Mouse (Mus musculus) right cerebral cortex, adult 2 months (tissue): Measurements from ENCODE around the gene Baat.
"Not testable (repeated sequence)": the region's sequence is repeated elsewhere in the genome, so short reads cannot be mapped to it uniquely, and the experiment has no call there.

Experiments
- DNase-seq, 2 experiments: peaks; one replicate each; pipeline ENCODE4 v3.0.0; 2021 to 2022; ENCODE audit warnings: low spot score in 2 of 2

Baat gene

DNA sequence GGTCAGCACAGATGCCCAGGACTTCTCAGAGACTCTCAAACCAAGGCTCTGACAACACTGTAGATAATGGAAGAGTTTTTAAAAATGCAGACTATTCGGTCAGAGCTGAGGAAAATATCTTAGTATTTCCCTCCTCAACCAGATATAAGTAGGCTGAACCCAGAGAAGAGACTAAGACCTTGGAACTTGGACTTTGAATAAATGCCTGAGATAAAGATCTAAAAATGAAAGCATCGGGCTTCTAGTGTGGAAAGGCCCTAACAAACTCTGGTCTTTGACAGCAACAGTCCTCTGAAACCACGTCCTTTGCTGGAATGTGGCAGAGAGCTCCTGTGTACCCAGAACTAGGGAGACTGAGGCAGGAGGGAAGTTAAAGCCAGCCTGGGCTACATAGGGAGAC is at the start of gene Baat:
Gene Baat, minus strand, starts transcription at position 172 of the 400 bp plus-strand sequence.
- no peak for DNase-seq

DNA sequence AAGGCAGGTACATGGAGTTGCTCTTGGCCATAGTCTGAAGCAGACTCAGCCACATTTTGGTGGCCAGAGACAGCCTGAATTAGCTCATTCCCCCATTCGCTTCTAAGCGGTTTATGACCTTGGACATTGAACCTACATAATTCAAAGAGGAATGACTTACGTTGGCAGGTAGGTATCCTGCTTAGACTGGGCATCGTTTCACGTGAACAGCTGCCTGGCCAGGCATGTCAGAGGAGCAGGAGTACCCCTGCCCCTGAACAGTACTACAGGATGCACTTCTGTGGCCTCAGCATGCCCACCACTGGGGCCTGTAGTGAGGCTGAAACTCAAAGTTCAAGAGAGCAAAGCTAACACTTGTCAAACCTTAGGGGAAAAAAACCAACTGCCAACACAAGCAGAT is 47.0 kb upstream of the Baat start:
- no peak for DNase-seq

GRCm38 (mm10) chr4:49549383-49549782 is 43.0 kb upstream of the Baat start, which contains the start of gene Aldob:
TSS of gene Aldob (minus strand) at chr4:49549546.
- DNase-seq, result no peak

GRCm38 (mm10) chr4:49547544-49548219 is 41.3 kb upstream of the Baat start:
- no peak for DNase-seq

- no peak for DNase-seq
Measured at GRCm38 (mm10) chr4:49546873-49547543, 40.7 kb upstream of the Baat start.

DNA sequence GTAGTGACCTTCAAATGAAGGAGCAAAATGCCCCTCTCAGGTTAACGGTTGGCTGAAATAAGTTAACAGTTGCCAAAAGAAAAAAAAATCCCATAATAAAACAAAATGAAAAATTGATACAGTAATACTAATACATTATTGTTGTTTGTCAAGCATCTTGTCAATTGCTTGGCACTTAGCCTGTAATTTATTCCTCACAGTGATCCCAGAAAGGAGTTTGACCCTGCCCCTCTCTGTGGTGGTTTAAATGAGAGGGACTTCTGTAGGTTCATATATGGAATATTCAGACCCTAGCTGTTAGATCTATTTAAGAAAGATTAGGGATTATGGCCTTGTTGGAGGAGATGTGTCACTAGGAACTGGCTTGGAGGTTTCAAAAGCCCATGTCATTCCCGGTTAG is 39.7 kb upstream of the Baat start:
- DNase-seq, result no peak

- no peak for DNase-seq
Measured at GRCm38 (mm10) chr4:49540966-49541365, 34.6 kb upstream of the Baat start.

DNA sequence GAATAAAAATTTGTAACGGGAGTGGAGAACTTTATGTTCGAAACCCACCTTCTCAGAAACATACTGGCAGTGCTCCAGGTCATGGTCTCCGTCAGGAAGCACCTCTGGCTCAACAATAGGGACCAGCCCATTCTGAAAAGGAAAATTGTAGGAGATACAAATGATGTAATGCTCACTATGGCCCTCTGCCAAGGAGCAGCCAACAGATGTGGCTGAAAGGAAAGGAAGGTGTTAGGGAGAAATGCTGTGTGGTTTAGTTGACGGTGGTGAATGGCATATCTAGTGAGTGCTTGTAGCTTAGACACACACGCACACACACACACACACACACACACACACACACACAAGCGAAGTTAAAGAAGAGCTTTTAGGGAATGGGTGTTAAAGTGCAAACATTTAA is 33.3 kb upstream of the Baat start:
- DNase-seq, result peak in 1 of 2 experiments; percentile 14

GRCm38 (mm10) chr4:49536671-49537070 is 30.3 kb upstream of the Baat start:
- no peak for DNase-seq

DNA sequence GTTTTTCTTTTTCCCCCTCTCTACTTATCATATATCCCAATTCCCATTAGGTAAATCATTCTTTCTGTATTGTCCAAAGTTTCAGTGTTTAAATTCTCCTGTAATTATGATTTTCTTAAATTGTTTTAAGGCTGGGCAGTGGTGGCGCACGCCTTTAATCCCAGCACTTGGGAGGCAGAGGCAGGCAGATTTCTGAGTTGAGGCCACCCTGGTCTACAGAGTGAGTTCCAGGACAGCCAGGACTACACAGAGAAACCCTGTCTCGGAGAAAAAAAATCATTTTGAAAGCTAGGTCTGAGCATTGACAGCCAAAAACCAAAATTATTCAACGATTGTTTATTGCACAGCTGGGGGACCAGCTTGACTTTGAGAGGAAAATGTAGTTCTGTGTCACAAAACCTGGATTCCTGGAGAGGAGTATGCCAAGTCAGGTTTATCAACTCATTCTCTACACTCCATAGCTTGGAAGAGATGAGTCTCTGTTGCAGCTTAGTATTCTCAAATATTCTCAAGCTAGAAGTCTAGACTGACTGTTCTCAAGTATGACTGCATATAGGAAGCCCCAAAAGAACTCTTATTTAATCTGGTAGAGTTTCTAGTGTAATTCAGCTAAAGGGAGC is 29.4 kb upstream of the Baat start:
- no peak for DNase-seq

DNA sequence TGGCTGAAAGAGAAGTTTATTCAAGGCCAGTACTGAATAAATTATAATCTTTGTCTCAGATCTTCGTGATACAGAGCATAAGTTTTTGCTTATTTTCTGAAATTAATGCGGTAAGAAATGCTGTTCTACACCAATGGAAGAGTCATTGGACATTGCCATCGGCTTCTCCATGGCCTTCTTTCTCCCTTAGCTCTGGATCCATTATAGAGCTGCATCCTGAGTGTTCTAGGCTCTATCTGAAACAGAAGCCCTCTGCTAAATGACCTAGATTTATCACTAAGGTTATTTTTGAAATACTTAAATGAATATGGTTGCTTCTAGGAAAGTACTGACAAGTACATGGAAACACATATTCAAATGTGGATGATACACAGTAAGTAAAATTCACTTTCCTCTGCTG is 28.7 kb upstream of the Baat start:
- no peak for DNase-seq

GRCm38 (mm10) chr4:49522576-49522975 is 16.2 kb upstream of the Baat start:
- peak; percentile 84 to 89 for DNase-seq

GRCm38 (mm10) chr4:49521346-49521745 is 15.0 kb upstream of the Baat start:
- DNase-seq, result no peak

GRCm38 (mm10) chr4:49520572-49521340 is 14.4 kb upstream of the Baat start, which contains the start of the genes Mrpl50 and Zfp189:
TSS of gene Mrpl50 (minus strand) at chr4:49521093.
TSS of gene Zfp189 (plus strand) at chr4:49521176.
- DNase-seq, result peak; percentile 97 to 98

DNA sequence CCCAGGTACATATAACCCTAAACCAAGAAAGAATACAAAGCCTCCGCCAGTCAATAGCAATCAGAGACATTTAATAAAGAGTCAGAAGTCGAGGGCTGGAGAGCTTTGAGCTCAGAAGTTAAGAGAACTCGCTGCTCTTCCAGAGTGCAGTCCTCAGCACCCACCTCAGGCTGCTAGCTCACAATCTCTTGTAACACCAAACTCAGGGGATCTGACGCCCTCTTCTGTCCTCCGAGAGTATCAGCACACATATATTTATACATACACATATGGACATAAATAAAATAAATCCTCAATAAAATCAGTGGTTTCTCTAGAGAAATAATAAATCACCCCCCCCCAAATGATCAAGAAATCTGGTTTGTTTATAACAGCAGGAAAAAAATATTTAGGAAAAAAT is 13.1 kb upstream of the Baat start:
- DNase-seq, result no peak

- no peak for DNase-seq
Measured at GRCm38 (mm10) chr4:49514441-49514840, 8.1 kb upstream of the Baat start.

- no peak for DNase-seq
Measured at GRCm38 (mm10) chr4:49512636-49513035, 6.3 kb upstream of the Baat start.

- DNase-seq, result not testable (repeated sequence)
Measured at GRCm38 (mm10) chr4:49510236-49510835, 4.0 kb upstream of the Baat start.

GRCm38 (mm10) chr4:49509183-49509582 is 2.8 kb upstream of the Baat start:
- DNase-seq, result no peak

DNA sequence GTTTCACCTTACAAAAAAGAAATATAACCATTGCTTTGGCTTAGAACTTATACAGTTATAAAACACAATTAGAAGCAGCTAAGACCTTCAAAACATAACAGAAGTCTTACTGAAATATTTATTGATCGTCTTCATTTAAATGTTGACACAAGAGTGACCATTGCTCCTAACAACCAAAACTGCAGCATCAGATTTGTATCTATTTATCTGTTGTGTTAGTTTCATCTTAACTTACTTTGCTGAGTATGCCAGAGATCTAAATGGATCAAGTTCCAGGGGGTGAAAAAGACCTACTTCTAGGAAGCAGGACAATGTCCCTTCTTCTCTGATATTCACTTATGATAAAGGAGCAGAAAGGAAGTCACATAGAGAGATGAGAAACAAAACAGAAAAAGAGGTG is 2.8 kb downstream of the Baat start:
- DNase-seq, result no peak

GRCm38 (mm10) chr4:49485934-49486650 is 20.3 kb downstream of the Baat start:
- not testable (repeated sequence) for DNase-seq
